Mouse (Mus musculus): ENCODE results near the gene Rffl.

Rffl gene

GRCm38 (mm10) chr11:82871031-82871446 lies at the start of gene Rffl:
TSS of gene Rffl (minus strand) at chr11:82871210.
- in situ Hi-C loops (cut with MboI, MseI): no loop called here

- in situ Hi-C loops (cut with MboI, MseI): loop anchor here (10.0 kb wide), 1 partner anchor 334 kb away; no protein-coding TSS in a partner anchor
Measured at GRCm38 (mm10) chr11:82920768-82921167, 49.8 kb upstream of the Rffl start.

GRCm38 (mm10) chr11:82914711-82915352 lies 43.8 kb upstream of the Rffl start:
- in situ Hi-C loops (cut with MboI, MseI): no loop called here

GRCm38 (mm10) chr11:82910679-82911389 lies 39.8 kb upstream of the Rffl start:
- in situ Hi-C loops (cut with MboI, MseI): no loop called here

GRCm38 (mm10) chr11:82910250-82910649 lies 39.2 kb upstream of the Rffl start, which contains the start of gene Unc45b:
TSS of gene Unc45b (plus strand) at chr11:82910550.
- in situ Hi-C loops (cut with MboI, MseI): no loop called here

- in situ Hi-C loops (cut with MboI, MseI): no loop called here
Measured at GRCm38 (mm10) chr11:82908608-82908989, 37.6 kb upstream of the Rffl start.

- in situ Hi-C loops (cut with MboI, MseI): no loop called here
Measured at GRCm38 (mm10) chr11:82907651-82908607, 36.9 kb upstream of the Rffl start, which contains the start of gene Nle1. TSS of gene Nle1 (minus strand) at chr11:82908411.

GRCm38 (mm10) chr11:82905816-82906215 lies 34.8 kb upstream of the Rffl start:
- in situ Hi-C loops (cut with MboI, MseI): no loop called here

GRCm38 (mm10) chr11:82904952-82905351 lies 33.9 kb upstream of the Rffl start:
- in situ Hi-C loops (cut with MboI, MseI): no loop called here

GRCm38 (mm10) chr11:82901606-82902310 lies 30.7 kb upstream of the Rffl start:
- in situ Hi-C loops (cut with MboI, MseI): no loop called here

GRCm38 (mm10) chr11:82899720-82900119 lies 28.7 kb upstream of the Rffl start:
- in situ Hi-C loops (cut with MboI, MseI): loop anchor here (10.0 to 25.0 kb wide), 2 partner anchors 155 to 287 kb away; no protein-coding TSS in a partner anchor

GRCm38 (mm10) chr11:82897478-82897877 lies 26.5 kb upstream of the Rffl start:
- in situ Hi-C loops (cut with MboI, MseI): loop anchor here (10.0 to 25.0 kb wide), 2 partner anchors 153 to 285 kb away; no protein-coding TSS in a partner anchor

GRCm38 (mm10) chr11:82891936-82892335 lies 20.9 kb upstream of the Rffl start, which contains the start of gene Fndc8:
TSS of gene Fndc8 (plus strand) at chr11:82892124.
- in situ Hi-C loops (cut with MboI, MseI): loop anchor here (10.0 to 25.0 kb wide), 2 partner anchors 147 to 280 kb away; no protein-coding TSS in a partner anchor

GRCm38 (mm10) chr11:82890342-82890762 lies 19.3 kb upstream of the Rffl start, which contains the start of gene Rad51d:
TSS of gene Rad51d (minus strand) at chr11:82890614.
- in situ Hi-C loops (cut with MboI, MseI): loop anchor here (10.0 to 25.0 kb wide), 2 partner anchors 146 to 278 kb away; no protein-coding TSS in a partner anchor

- in situ Hi-C loops (cut with MboI, MseI): loop anchor here (10.0 to 25.0 kb wide), 2 partner anchors 145 to 277 kb away; no protein-coding TSS in a partner anchor
Measured at GRCm38 (mm10) chr11:82889524-82890341, 18.7 kb upstream of the Rffl start.

GRCm38 (mm10) chr11:82888491-82888946 lies 17.5 kb upstream of the Rffl start:
- in situ Hi-C loops (cut with MboI, MseI): loop anchor here (25.0 kb wide), 1 partner anchor 276 kb away; no protein-coding TSS in a partner anchor

- in situ Hi-C loops (cut with MboI, MseI): loop anchor here (25.0 kb wide), 1 partner anchor 274 kb away; no protein-coding TSS in a partner anchor
Measured at GRCm38 (mm10) chr11:82886559-82886958, 15.5 kb upstream of the Rffl start.

GRCm38 (mm10) chr11:82883180-82883579 lies 12.2 kb upstream of the Rffl start:
- in situ Hi-C loops (cut with MboI, MseI): loop anchor here (25.0 kb wide), 1 partner anchor 271 kb away; no protein-coding TSS in a partner anchor

- in situ Hi-C loops (cut with MboI, MseI): loop anchor here (25.0 kb wide), 1 partner anchor 266 kb away; no protein-coding TSS in a partner anchor
Measured at GRCm38 (mm10) chr11:82877726-82878344, 6.8 kb upstream of the Rffl start.
